Mouse (Mus musculus): ENCODE results near the gene Ctnna3.

- TF ChIP-seq CTCF (IDR thresholded peaks at IDR 0.05; ENCODE audit: low read depth) (no peak), EP300 (IDR thresholded peaks at IDR 0.05; ENCODE audit: low read depth) (no peak)
Measured at GRCm38 (mm10) chr10:63771656-63772055, 341.8 kb downstream of the Ctnna3 start.

All from liver, postnatal 0 days (tissue).